Mouse (Mus musculus): ENCODE results near the gene Tpcn2.

- no peak for TF ChIP-seq GATA1 (IDR thresholded peaks at IDR 0.05; ENCODE audit: borderline replicate concordance, low read length)
- no peak for TF ChIP-seq FLI1 (IDR thresholded peaks at IDR 0.05; ENCODE audit: low read length)
Measured at GRCm38 (mm10) chr7:145208006-145208405, 75.8 kb downstream of the Tpcn2 start, which contains the start of gene 1810010D01Rik.

Data from megakaryocyte, embryonic 14.5 days (primary cell).